Mouse (Mus musculus) testis, adult 2 months (tissue): ENCODE data around the gene Dusp10. TPM values are rescaled to one million over a fixed set of nuclear protein-coding genes. Genes with fewer than 3 reads are reported as not detected.

Source experiments
- H3K27ac ChIP-seq: fragments of 200-500 bp; 2 replicates; pipeline ENCODE4 v1.5.1; 2012; ENCODE audit warnings: low read depth, low read length; ENCODE audit not compliant: control insufficient read depth, insufficient read depth
- H3K27me3 ChIP-seq: fragments of 200-500 bp; 2 replicates; pipeline ENCODE4 v1.6.1; 2012; ENCODE audit warnings: mild to moderate bottlenecking, low read length, moderate library complexity; ENCODE audit not compliant: control insufficient read depth, insufficient read depth
- H3K36me3 ChIP-seq: fragments of 200-500 bp; 2 replicates; pipeline ENCODE4 v1.6.1; 2012; ENCODE audit warnings: mild to moderate bottlenecking, low read length; ENCODE audit not compliant: control insufficient read depth, insufficient read depth
- H3K4me1 ChIP-seq: fragments of 200-500 bp; 2 replicates; pipeline ENCODE4 v1.6.1; 2012; ENCODE audit warnings: low read length; ENCODE audit not compliant: control insufficient read depth, insufficient read depth
- H3K4me3 ChIP-seq: fragments of 200-500 bp; 2 replicates; pipeline ENCODE4 v1.5.1; 2012; ENCODE audit warnings: low read depth, mild to moderate bottlenecking, low read length, moderate library complexity, mixed read lengths; ENCODE audit not compliant: control insufficient read depth
- CTCF ChIP-seq: fragments of 200-500 bp; IDR thresholded peaks from 2 replicates; pipeline ENCODE4 v1.5.1; 2012; ENCODE audit warnings: low read depth, mild to moderate bottlenecking, inconsistent platforms, low read length, moderate library complexity; ENCODE audit not compliant: control insufficient read depth, insufficient read depth, insufficient replicate concordance
- POLR2A ChIP-seq: fragments of 200-500 bp; IDR thresholded peaks from 2 replicates; pipeline ENCODE4 v1.6.1; 2012; ENCODE audit warnings: low read depth, mild to moderate bottlenecking, inconsistent platforms, low read length, moderate library complexity; ENCODE audit not compliant: control insufficient read depth
- polyA plus RNA-seq: library from polyadenylated mRNA; depleted of rRNA; stranded (reverse); fragments of >200 nt; gene quantifications from 2 replicates; pipeline ENCODE4 v1.2.3, GENCODE M21; 2012

Gene Dusp10
- polyA plus RNA-seq, 1 experiment, result 42.7 TPM

DNA sequence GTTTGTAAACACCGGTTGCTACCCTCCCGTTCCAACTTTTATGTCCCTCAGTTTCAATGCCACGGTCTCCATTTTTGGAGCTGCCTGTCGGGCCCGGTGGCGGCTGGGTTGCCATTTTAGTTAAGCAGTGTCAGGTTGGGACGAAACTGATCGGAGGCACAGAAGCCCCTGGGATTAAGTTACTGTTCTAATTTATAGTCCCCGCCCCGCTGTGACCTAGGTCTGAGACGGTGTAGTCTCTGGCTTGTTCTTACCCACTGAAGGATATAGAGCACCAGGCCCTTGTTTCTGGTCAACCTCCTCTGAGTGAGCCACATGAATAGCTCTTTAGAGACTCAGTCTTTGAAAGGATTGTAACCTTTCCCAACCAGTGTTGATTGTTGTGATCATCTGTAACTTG is 27.1 kb downstream of the Dusp10 start:
- H3K27ac ChIP-seq, result no peak overlapping the region
- H3K4me3 ChIP-seq, result peak overlapping the region; percentile 55
- H3K4me1 ChIP-seq, result peaks cover 2% of the 10 kb centered on the region; the same call in 1 of the 2 replicates
- TF ChIP-seq CTCF, result no peak
- no peak for TF ChIP-seq POLR2A
- H3K36me3 ChIP-seq, result no peaks in the 10 kb centered on the region
- no peaks in the 10 kb centered on the region for H3K27me3 ChIP-seq

DNA sequence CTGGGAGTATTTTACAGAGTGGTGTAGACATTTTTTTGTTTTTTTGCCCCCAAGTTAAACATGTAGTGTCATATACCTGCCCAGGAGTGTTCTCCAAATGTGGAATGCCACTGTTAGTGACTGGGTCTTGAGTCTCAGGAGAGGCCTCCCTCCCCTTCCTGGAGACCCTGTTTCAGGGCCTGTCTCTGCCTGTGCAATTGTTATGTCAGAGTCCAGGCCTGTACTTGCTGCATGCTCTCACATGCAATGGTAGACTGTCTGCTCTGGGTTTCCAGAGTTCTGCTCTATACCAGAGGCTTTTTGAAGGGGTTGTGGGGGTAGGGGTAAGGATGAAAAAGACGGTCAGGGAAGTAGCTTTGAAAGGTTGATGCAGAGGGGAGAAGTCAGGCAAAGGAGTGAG is 27.8 kb downstream of the Dusp10 start:
- Histone ChIP-seq H3K4me1 (peaks cover 2% of the 10 kb centered on the region; the same call in 1 of the 2 replicates), H3K27ac (no peak overlapping the region; the same call in 1 of the 2 replicates), H3K27me3 (no peaks in the 10 kb centered on the region), H3K36me3 (no peaks in the 10 kb centered on the region), H3K4me3 (no peak overlapping the region)
- TF ChIP-seq POLR2A (no peak), CTCF (no peak)

DNA sequence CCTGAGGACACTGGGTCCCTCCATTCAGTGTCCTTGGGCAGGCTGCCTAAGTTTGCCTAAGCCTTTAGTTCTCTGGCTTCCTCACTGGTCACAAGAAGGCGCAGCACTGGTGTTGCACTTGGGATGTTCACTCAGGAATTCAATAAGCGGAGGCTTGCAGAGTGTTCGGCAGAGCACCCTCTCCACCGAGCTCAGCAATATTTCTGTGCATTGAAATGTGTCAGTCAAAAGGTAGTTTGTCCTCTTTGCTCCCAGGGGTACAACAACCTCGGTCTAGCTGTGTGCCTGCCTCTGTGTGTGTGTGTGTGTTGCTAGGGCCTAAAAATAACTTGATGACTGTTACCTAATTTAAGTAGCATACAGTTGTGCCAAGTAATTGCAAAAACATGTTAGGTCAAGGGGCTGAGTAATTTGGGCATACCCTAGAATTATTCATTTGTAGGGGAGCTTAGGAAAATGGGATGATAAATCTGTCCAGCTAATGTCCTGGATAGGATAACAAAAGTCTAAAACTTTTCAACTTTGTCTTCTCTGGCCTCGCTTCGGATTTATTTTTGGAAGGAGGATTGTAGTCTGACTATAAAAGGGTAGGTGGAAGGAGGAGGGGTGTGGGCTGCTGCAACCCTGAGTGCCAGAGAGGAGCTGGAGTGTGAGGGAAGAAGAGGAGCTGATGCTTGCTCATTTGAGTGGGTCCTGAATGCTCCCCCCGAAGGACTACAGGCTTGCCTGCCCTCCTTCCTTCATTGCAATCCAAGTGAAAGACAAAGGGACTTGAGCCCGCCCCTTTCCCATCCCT is 28.9 kb downstream of the Dusp10 start:
- H3K27me3 ChIP-seq, result no peaks in the 10 kb centered on the region
- no peak overlapping the region for H3K4me3 ChIP-seq
- peaks cover 2% of the 10 kb centered on the region; the same call in 1 of the 2 replicates for H3K4me1 ChIP-seq
- H3K36me3 ChIP-seq, result no peaks in the 10 kb centered on the region
- H3K27ac ChIP-seq, result peak overlapping the region; percentile 44; the same call in 1 of the 2 replicates
- TF ChIP-seq POLR2A (no peak), CTCF (no peak)

DNA sequence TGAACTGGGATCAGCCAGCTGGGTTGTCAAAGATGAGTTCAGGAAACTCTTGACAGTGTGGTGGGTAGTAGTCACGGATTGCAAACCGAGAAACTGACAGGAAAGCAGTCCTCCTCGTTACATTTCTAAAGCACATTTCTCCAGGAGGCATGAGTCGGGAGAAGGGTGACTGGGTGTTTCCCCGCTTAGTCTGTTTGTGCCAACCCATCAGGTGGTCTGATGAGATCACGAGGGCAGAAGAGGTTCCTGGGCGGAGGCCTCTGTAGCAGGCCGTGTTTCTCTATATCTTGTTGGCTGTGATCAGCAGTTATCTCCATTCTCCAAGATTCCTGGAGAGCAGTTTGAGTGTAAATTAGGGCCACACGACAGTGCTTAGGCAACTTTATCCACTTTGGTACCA is 29.6 kb downstream of the Dusp10 start:
- Histone ChIP-seq H3K4me1 (peaks cover 2% of the 10 kb centered on the region; the same call in 1 of the 2 replicates), H3K27ac (no peak overlapping the region), H3K27me3 (no peaks in the 10 kb centered on the region), H3K4me3 (no peak overlapping the region), H3K36me3 (no peaks in the 10 kb centered on the region)
- TF ChIP-seq POLR2A, result no peak
- TF ChIP-seq CTCF, result no peak

DNA sequence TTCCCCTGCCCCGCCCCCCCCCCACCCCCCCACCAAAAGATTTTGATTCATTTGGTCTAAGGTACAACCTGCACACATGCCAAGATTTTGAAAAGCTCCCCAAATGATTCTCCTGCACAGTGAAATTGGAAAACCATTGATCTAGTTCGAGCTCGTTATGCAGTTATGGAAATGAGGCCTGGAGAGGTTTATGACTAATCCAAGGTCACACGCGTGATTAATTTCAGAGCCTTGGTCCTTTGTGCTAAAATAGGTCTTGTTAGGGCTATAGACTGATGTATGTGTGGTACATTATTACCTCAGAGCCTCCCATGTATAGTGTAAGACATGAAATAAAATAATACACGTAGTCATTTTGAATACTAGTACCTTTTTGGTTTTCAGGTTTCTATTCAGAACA is 30.3 kb downstream of the Dusp10 start:
- Histone ChIP-seq H3K27me3 (no peaks in the 10 kb centered on the region), H3K36me3 (no peaks in the 10 kb centered on the region), H3K4me1 (peaks cover 2% of the 10 kb centered on the region; the same call in 1 of the 2 replicates), H3K4me3 (no peak overlapping the region), H3K27ac (no peak overlapping the region)
- no peak for TF ChIP-seq CTCF
- no peak for TF ChIP-seq POLR2A

DNA sequence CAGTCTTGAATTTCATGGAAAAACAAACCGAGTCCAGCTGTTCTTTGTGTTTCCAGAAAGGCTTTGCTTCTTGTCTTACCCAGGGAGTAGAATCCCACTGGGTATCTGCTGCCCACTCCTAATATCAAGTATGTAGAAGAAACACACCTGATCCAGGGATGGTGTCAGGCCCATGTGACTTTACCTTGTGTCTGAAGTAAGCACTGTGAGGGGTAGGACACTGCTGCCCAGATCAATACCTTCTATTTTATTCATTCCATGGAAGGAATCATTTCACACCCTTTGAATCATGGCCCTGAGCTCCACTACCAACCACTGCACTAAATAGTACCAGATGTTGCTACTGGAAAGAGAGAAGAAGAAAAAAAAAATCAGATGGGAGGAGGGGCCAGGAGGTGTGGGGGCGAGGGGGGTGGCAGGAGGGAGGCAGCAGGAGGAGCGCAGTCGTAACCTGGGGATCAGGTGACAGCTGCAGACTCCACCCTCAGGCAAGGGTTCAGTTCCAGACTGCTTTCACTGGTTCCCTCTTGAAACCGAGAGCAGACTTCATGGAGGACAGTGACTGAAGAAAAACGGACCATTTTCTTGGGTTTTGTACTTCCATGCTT is 33.1 kb downstream of the Dusp10 start:
- Histone ChIP-seq H3K4me1 (peaks cover 2% of the 10 kb centered on the region; the same call in 1 of the 2 replicates), H3K36me3 (no peaks in the 10 kb centered on the region), H3K4me3 (no peak overlapping the region), H3K27me3 (no peaks in the 10 kb centered on the region), H3K27ac (no peak overlapping the region)
- TF ChIP-seq CTCF (no peak), POLR2A (no peak)

DNA sequence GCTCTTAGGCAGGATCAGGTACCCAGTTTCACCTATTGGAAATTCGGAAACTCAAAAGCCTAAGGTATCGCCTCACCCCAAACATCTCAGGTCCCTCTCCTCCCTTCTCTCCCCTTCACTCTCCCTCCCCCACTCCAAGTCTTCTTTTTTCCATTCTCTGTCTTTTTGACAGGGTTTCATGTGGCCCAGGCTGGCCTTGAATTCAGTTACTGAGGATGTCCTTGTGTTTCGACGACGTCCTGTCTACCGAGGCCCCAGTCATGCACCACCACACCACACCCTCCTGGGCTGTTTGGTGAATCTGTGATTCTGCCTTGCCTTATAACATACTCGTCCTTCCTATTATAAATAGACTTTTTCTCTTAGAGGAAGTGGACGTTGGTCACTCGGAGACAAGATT is 34.7 kb downstream of the Dusp10 start:
- Histone ChIP-seq H3K4me1 (no peaks in the 10 kb centered on the region), H3K27me3 (no peaks in the 10 kb centered on the region), H3K36me3 (no peaks in the 10 kb centered on the region), H3K4me3 (no peak overlapping the region), H3K27ac (no peak overlapping the region)
- TF ChIP-seq CTCF (no peak), POLR2A (no peak)
